Comparison of ENCODE assay signal across 25 mouse cellular contexts in the genomic region with DNA sequence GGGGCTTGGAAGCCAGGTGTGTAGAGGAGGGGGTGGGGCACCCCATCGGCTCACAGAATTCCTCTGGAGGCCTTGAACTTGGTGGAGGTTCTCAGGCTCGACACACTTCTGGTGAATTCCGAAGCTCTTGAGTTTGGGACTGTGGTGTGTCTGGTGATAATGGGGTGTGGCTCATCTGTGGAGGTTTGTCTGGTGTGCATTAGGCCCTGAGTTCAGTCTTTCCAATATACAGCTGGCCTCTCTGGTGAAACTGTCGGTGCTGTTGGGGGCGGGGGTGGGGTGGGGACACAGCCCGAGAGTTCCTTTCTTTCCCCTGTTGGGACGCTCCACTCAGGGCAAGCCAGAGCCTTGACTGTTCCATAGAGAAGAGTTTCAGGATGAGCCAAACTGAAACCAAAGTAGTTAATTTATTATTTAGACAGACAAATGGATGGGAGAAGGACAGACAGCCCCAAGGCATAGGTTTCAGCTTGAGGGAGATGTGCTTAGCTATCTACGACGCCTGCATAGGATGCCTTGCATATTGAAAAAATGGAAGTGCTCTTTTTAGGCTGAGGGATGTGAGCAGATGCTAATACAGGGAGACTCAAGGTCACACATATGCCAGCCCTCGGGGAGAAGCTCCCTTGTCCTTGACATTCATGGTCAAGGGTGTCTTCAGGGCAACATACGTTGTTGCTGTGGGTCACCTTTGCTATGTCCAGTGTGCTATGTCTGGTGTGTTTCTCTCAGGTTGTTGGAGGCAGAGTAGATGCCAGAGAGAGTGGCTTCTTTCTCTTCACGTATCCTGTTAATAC. TPM values are rescaled to one million over a fixed set of nuclear protein-coding genes. Genes with fewer than 3 reads are reported as not detected.
DNase-seq lines count a peak whose midpoint lies in the region; ATAC-seq and TF ChIP-seq lines count a peak whose summit lies in the region.
"Had no signal": no experiment of that assay in that cellular context is flagged by ENCODE, and none has a peak within 500 bp of the region (broad histone marks: within the 10 kb centered on the region; RNA-seq: fewer than 3 reads in every experiment).

No protein-coding gene starts in this region.

- WGBS in liver, postnatal 0 days (ENCODE audit: insufficient replicate concordance) = 59% methylated on average over 12 of the region's 12 CpGs
- WGBS in liver, embryonic 12.5 days (ENCODE audit: insufficient replicate concordance) = 65% methylated on average over 12 of the region's 12 CpGs
- WGBS in bone marrow, adult 2 months = 60% methylated on average over 12 of the region's 12 CpGs

- no peak for ATAC-seq in liver, postnatal 0 days
- ATAC-seq in liver, embryonic 12.5 days = no peak
- ATAC-seq: forebrain, embryonic 14.5 days; forebrain, embryonic 16.5 days; Patski had no signal

- no peaks in the 10 kb centered on the region for H3K36me3 ChIP-seq in liver, postnatal 0 days (replicated peaks; ENCODE audit: insufficient read depth, low read length)
- no peaks in the 10 kb centered on the region for H3K36me3 ChIP-seq in liver, embryonic 12.5 days
- H3K36me3 ChIP-seq: embryonic facial prominence, embryonic 15.5 days; forebrain, embryonic 12.5 days; G1E had no signal

- no peaks in the 10 kb centered on the region for H3K27me3 ChIP-seq in liver, postnatal 0 days (ENCODE audit: insufficient read depth, low read length)
- no peaks in the 10 kb centered on the region for H3K27me3 ChIP-seq in liver, embryonic 12.5 days (replicated peaks)
- H3K27me3 ChIP-seq: embryonic facial prominence, embryonic 13.5 days; embryonic facial prominence, embryonic 15.5 days; forebrain, embryonic 12.5 days; Patski had no signal

- no peak overlapping the region for H3K9ac ChIP-seq in liver, postnatal 0 days (replicated peaks)
- no peak overlapping the region for H3K9ac ChIP-seq in liver, embryonic 12.5 days
- H3K9ac ChIP-seq: embryonic facial prominence, embryonic 13.5 days; embryonic facial prominence, embryonic 15.5 days; forebrain, embryonic 12.5 days had no signal

- TF ChIP-seq EP300 in liver, postnatal 0 days (IDR thresholded peaks at IDR 0.05; ENCODE audit: low read depth) = no peak

- TF ChIP-seq POLR2A in bone marrow, adult 2 months (IDR thresholded peaks at IDR 0.05; ENCODE audit: borderline replicate concordance, control insufficient read depth, low read depth, low read length) = no peak

- no peak for TF ChIP-seq CTCF in liver, postnatal 0 days (IDR thresholded peaks at IDR 0.05; ENCODE audit: low read depth)
- no peak for TF ChIP-seq CTCF in bone marrow, adult 2 months (IDR thresholded peaks at IDR 0.05; ENCODE audit: control insufficient read depth, insufficient read depth, low read length)

- H3K4me2 ChIP-seq in liver, postnatal 0 days (ENCODE audit: low read depth, low read length) = no peak overlapping the region
- H3K4me2 ChIP-seq in liver, embryonic 12.5 days = no peak overlapping the region
- H3K4me2 ChIP-seq: embryonic facial prominence, embryonic 13.5 days; embryonic facial prominence, embryonic 15.5 days; forebrain, embryonic 12.5 days had no signal

- H3K27ac ChIP-seq in liver, postnatal 0 days (ENCODE audit: low read depth) = peak overlapping the region; percentile 34; the same call in 1 of the 2 replicates
- H3K27ac ChIP-seq in liver, embryonic 12.5 days = no peak overlapping the region
- H3K27ac ChIP-seq in bone marrow, adult 2 months (ENCODE audit: control insufficient read depth, insufficient read depth, low read depth, low read length, poor library complexity) = peak overlapping the region; percentile 65
- H3K27ac ChIP-seq: embryonic facial prominence, embryonic 13.5 days; embryonic facial prominence, embryonic 15.5 days; forebrain, embryonic 10.5 days; forebrain, embryonic 12.5 days had no signal

- H3K9me3 ChIP-seq in liver, postnatal 0 days (ENCODE audit: low read length) = no peaks in the 10 kb centered on the region
- no peaks in the 10 kb centered on the region for H3K9me3 ChIP-seq in liver, embryonic 12.5 days (replicated peaks)
- H3K9me3 ChIP-seq: embryonic facial prominence, embryonic 13.5 days; embryonic facial prominence, embryonic 15.5 days; forebrain, embryonic 10.5 days; forebrain, embryonic 12.5 days; G1E had no signal

- no peak overlapping the region for H3K4me3 ChIP-seq in liver, postnatal 0 days (ENCODE audit: low read depth, low read length)
- H3K4me3 ChIP-seq in liver, embryonic 12.5 days = no peak overlapping the region
- no peak overlapping the region for H3K4me3 ChIP-seq in bone marrow, adult 2 months (replicated peaks; ENCODE audit: control insufficient read depth, low read depth, low read length)
- H3K4me3 ChIP-seq: embryonic facial prominence, embryonic 13.5 days; embryonic facial prominence, embryonic 15.5 days; erythroblast, embryonic 14.5 days; forebrain, embryonic 10.5 days; forebrain, embryonic 12.5 days had no signal

- peaks cover 25% of the 10 kb centered on the region for H3K4me1 ChIP-seq in liver, postnatal 0 days (ENCODE audit: insufficient read depth)
- peaks cover 12% of the 10 kb centered on the region for H3K4me1 ChIP-seq in liver, embryonic 12.5 days
- H3K4me1 ChIP-seq in bone marrow, adult 2 months (ENCODE audit: control insufficient read depth, insufficient read depth, low read length) = peaks cover 15% of the 10 kb centered on the region

- DNase-seq in liver, postnatal 0 days = no peak
- DNase-seq in B cell, adult 2 months = peak; percentile 50 to 55
- no peak for DNase-seq in lung, postnatal 4 days
- no peak for DNase-seq in frontal cortex, postnatal 25 days (ENCODE audit: low spot score in 2 of 2)
- DNase-seq: adrenal gland, adult 8-10 months; adrenal gland, postnatal 14 days; adrenal gland, postnatal 36 days; cerebellum, adult 11 months; cerebellum, adult 18-20 months; cerebellum, adult 8-10 months; cerebellum, adult 9-11 months; cerebellum, postnatal 14 days; cerebellum, postnatal 36 days; embryo, embryonic 11 days had no signal

RNA-seq across cellular contexts. Expression of gene Hvcn1, which starts 11.7 kb away (rescaled TPM):
- 7.0 and 7.3 TPM in 2 replicates for polyA plus RNA-seq in liver, postnatal 0 days (2015; fragmentation: Nextera tagmentation; extraction: Ambion mirVana)
- 1.8 and 2.1 TPM in 2 replicates for polyA plus RNA-seq in liver, embryonic 12.5 days (2016; fragmentation: Nextera tagmentation; extraction: Ambion mirVana)
- 18.2 and 30.0 TPM in 2 replicates for polyA plus RNA-seq in bone marrow, adult 2 months (2011; ENCODE audit: insufficient read depth, insufficient read length, low replicate concordance, missing spikeins)

RNA-seq across cellular contexts. Expression of gene Tctn1, which starts 46.0 kb away (rescaled TPM):
- polyA plus RNA-seq in liver, postnatal 0 days (2015; fragmentation: Nextera tagmentation; extraction: Ambion mirVana) = 1.1 and 1.2 TPM in 2 replicates
- polyA plus RNA-seq in liver, embryonic 12.5 days (2016; fragmentation: Nextera tagmentation; extraction: Ambion mirVana) = 1.2 and 1.7 TPM in 2 replicates
- polyA plus RNA-seq in bone marrow, adult 2 months (2011; ENCODE audit: insufficient read depth, insufficient read length, low replicate concordance, missing spikeins) = 6.5 and 17.7 TPM in 2 replicates

Comparison
In these comparisons a context has a peak if more than half of its experiments do, and no peak if none do; other contexts are left out.
1. DNase-seq: peak in B cell, adult 2 months (2 of 2); none in liver, postnatal 0 days (single experiment), lung, postnatal 4 days (0 of 2) and frontal cortex, postnatal 25 days (0 of 2).